8 mouse cellular contexts compared by ENCODE assay signal in the genomic region with DNA sequence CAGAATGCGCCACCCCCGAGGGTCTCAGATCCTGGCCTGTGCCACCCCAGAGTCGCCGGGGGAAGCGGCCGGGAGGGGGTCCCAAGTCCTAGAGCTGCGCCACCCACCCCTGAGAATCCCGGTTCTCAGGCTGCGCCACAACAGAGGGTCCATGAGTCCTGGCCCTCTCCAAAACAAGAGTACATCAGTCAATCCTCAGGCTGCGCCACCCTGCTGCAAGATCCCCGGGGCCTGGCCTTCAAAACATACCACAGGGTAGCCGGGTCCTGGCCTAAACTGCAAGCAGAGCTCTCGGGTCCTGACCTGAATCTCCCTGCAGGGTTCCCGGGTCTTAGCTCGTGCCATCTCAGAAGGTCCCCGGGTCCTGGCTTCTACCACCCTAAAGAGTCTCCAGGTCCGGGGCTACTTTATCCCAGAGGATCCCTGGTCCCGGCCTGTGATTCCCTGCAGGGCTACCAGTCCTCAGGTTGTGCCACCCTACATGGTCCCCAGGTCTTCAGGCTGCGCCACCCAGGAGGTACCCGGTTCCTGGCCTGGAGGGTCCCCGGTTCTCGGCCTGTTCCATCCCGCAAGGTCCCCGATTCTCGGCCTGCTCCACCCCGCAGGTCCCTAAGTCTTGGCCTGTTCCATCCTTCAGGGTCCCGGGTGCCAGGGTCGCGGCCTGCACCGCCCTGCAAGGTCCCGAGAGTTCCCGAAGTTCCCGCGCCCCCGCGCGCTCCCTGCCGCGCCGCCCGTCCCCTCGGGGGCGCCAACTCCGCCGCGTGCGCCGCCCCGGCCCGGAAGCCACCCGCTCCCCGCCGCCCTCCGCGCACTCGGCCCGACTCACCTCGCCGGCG. TPM values are rescaled to one million over a fixed set of nuclear protein-coding genes. Genes with fewer than 3 reads are reported as not detected.
DNase-seq lines count a peak whose midpoint lies in the region; ATAC-seq and TF ChIP-seq lines count a peak whose summit lies in the region.

No protein-coding gene starts in this region.

- peak overlapping the region; percentile 77 for H3K4me2 ChIP-seq in CH12.LX (ENCODE audit: insufficient read depth, low read depth, poor library complexity, severe bottlenecking)
- H3K4me2 ChIP-seq in embryonic facial prominence, embryonic 15.5 days (replicated peaks) = peak overlapping the region; percentile 88
- H3K4me2 ChIP-seq in heart, embryonic 13.5 days = peak overlapping the region; percentile 98

- in situ Hi-C loops in CH12.LX (cut with MboI; ENCODE audit: low pct_ligation_motif_present, low pct_unique_long_range_greater_than_20kb, low sequenced_read_pairs) = loop anchor here (10.0 kb wide), 1 partner anchor 54 kb away; no protein-coding TSS in a partner anchor

- TF ChIP-seq CTCF in CH12.LX (conservative IDR thresholded peaks at IDR 0.05 in 1 of 2, IDR thresholded peaks at IDR 0.05 in 1 of 2; ENCODE audit: low read depth in 2 of 2, low read length in 2 of 2) = 0 out of 4 replicates have a peak, but pooled peaks of 1 of the 2 experiments have one; percentile 15
- no peak for TF ChIP-seq CTCF in bone marrow, adult 2 months (IDR thresholded peaks at IDR 0.05; ENCODE audit: control insufficient read depth, insufficient read depth, low read length)
- no peak for TF ChIP-seq CTCF in lung, adult 2 months (IDR thresholded peaks at IDR 0.05; ENCODE audit: insufficient read depth, low read length)

- peak overlapping the region; percentile 77 for H3K9ac ChIP-seq in CH12.LX (ENCODE audit: insufficient read depth, low read depth)
- H3K9ac ChIP-seq in embryonic facial prominence, embryonic 15.5 days = peak overlapping the region; percentile 62
- peak overlapping the region; percentile 97 for H3K9ac ChIP-seq in heart, embryonic 13.5 days

- H3K4me1 ChIP-seq in CH12.LX (ENCODE audit: control insufficient read depth in 1 of 2, insufficient read depth in 2 of 2) = peaks cover 16 to 53% of the 10 kb centered on the region in 2 experiments
- H3K4me1 ChIP-seq in bone marrow, adult 2 months (ENCODE audit: control insufficient read depth, insufficient read depth, low read length) = peaks cover 5% of the 10 kb centered on the region
- H3K4me1 ChIP-seq in embryonic facial prominence, embryonic 15.5 days = peaks cover 60% of the 10 kb centered on the region
- H3K4me1 ChIP-seq in heart, embryonic 13.5 days = peaks cover 57% of the 10 kb centered on the region
- peaks cover 35% of the 10 kb centered on the region for H3K4me1 ChIP-seq in lung, adult 2 months (ENCODE audit: control insufficient read depth, insufficient read depth, low read length)

- TF ChIP-seq POLR2A in CH12.LX (IDR thresholded peaks at IDR 0.05; ENCODE audit: low read depth, low read length) = no peak
- TF ChIP-seq POLR2A in bone marrow, adult 2 months (IDR thresholded peaks at IDR 0.05; ENCODE audit: borderline replicate concordance, control insufficient read depth, low read depth, low read length) = peak; percentile 13; the same call in 1 of the 2 replicates
- TF ChIP-seq POLR2A in lung, adult 2 months (IDR thresholded peaks at IDR 0.05; ENCODE audit: borderline replicate concordance, extremely low read depth, low read depth, low read length) = no peak

- H3K9me3 ChIP-seq in CH12.LX (replicated peaks; ENCODE audit: low read length) = no peaks in the 10 kb centered on the region
- no peaks in the 10 kb centered on the region for H3K9me3 ChIP-seq in embryonic facial prominence, embryonic 15.5 days (replicated peaks)
- no peaks in the 10 kb centered on the region for H3K9me3 ChIP-seq in heart, embryonic 13.5 days

- ATAC-seq in embryonic facial prominence, embryonic 15.5 days (ENCODE audit: insufficient number of reproducible peaks, low FRiP score, low TSS enrichment, low read depth) = peak; percentile 7
- ATAC-seq in heart, embryonic 13.5 days (ENCODE audit: extremely low read depth, insufficient number of reproducible peaks, low FRiP score, low TSS enrichment) = peak; percentile 10

- H3K36me3 ChIP-seq in CH12.LX (replicated peaks in 1 of 2; ENCODE audit: control insufficient read depth in 1 of 2, insufficient read depth in 1 of 2, low read length in 1 of 2) = peaks cover 0 to 26% of the 10 kb centered on the region in 2 experiments
- no peaks in the 10 kb centered on the region for H3K36me3 ChIP-seq in embryonic facial prominence, embryonic 15.5 days
- no peaks in the 10 kb centered on the region for H3K36me3 ChIP-seq in heart, embryonic 13.5 days

- H3K27ac ChIP-seq in CH12.LX (ENCODE audit: insufficient read depth, low read depth) = no peak overlapping the region
- H3K27ac ChIP-seq in bone marrow, adult 2 months (ENCODE audit: control insufficient read depth, insufficient read depth, low read depth, low read length, poor library complexity) = peak overlapping the region; percentile 75
- peak overlapping the region; percentile 98 for H3K27ac ChIP-seq in embryonic facial prominence, embryonic 15.5 days (replicated peaks)
- H3K27ac ChIP-seq in heart, embryonic 13.5 days (replicated peaks) = peak overlapping the region; percentile 96

- no peak for TF ChIP-seq RAD21 in CH12.LX (IDR thresholded peaks at IDR 0.05; ENCODE audit: low read depth, low read length)

- H3K27me3 ChIP-seq in CH12.LX (replicated peaks) = no peaks in the 10 kb centered on the region
- H3K27me3 ChIP-seq in embryonic facial prominence, embryonic 15.5 days = no peaks in the 10 kb centered on the region
- no peaks in the 10 kb centered on the region for H3K27me3 ChIP-seq in heart, embryonic 13.5 days (replicated peaks)

- DNase-seq in CH12.LX (ENCODE audit: extremely low read depth) = peak; percentile 44
- peak; percentile 78 for DNase-seq in kidney, postnatal 10 days
- peak; percentile 76 for DNase-seq in lung, adult 2 months
- peak; percentile 73 for DNase-seq in ovary, postnatal 36 days (ENCODE audit: low spot score)
- peak; percentile 82 for DNase-seq in thymus, postnatal 14 days

- under 1% methylated on average over 60 of the region's 60 CpGs for WGBS in bone marrow, adult 2 months
- WGBS in embryonic facial prominence, embryonic 15.5 days = under 1% methylated on average over 50 of the region's 60 CpGs
- 0% methylated on average over 60 of the region's 60 CpGs for WGBS in heart, embryonic 13.5 days
- under 1% methylated on average over 57 of the region's 60 CpGs for WGBS in lung, adult 2 months

- dilution Hi-C loops in CH12.LX (cut with MboI; ENCODE audit: extremely low pct_ligation_motif_present, extremely low pct_unique_long_range_greater_than_20kb, low sequenced_read_pairs) = no loop called here

- TF ChIP-seq EP300 in CH12.LX (IDR thresholded peaks at IDR 0.05; ENCODE audit: low read length) = no peak

- H3K4me3 ChIP-seq in CH12.LX (replicated peaks in 1 of 3; ENCODE audit: low read depth in 2 of 3, low read length in 2 of 3, poor library complexity in 1 of 3) = peak overlapping the region; percentile 71 to 86 (median 79)
- peak overlapping the region; percentile 75 for H3K4me3 ChIP-seq in bone marrow, adult 2 months (replicated peaks; ENCODE audit: control insufficient read depth, low read depth, low read length)
- H3K4me3 ChIP-seq in embryonic facial prominence, embryonic 15.5 days (replicated peaks) = peak overlapping the region; percentile 69
- peak overlapping the region; percentile 91 for H3K4me3 ChIP-seq in heart, embryonic 13.5 days
- peak overlapping the region; percentile 73 for H3K4me3 ChIP-seq in lung, adult 2 months (replicated peaks; ENCODE audit: extremely low read depth, low read depth, low read length)

- H3K79me2 ChIP-seq in CH12.LX (replicated peaks; ENCODE audit: control insufficient read depth, extremely low read depth, insufficient read depth, poor library complexity, severe bottlenecking) = peaks cover 41% of the 10 kb centered on the region

TF ChIP-seq in CH12.LX, 34 proteins besides CTCF, POLR2A, EP300 and RAD21:
- TF ChIP-seq ELF1 (IDR thresholded peaks at IDR 0.05; ENCODE audit: low read depth, low read length) (peak; percentile 49), UBTF (IDR thresholded peaks at IDR 0.05; ENCODE audit: low read depth, low read length) (peak; percentile 67), USF2 (conservative IDR thresholded peaks at IDR 0.05; ENCODE audit: low read depth, low read length) (no peak)

RNA-seq across cellular contexts. Expression of a gene that starts 0.6 kb away (rescaled TPM):
- total RNA-seq in CH12.LX (2012; rRNA removed) (7.2 and 10.8 TPM in 2 replicates), CH12.LX (2014; rRNA removed) (2.5 and 3.9 TPM in 2 replicates)
- polyA plus RNA-seq in CH12.LX (2012; ENCODE audit: insufficient read length, low read depth) = 37.7 and 44.7 TPM in 2 replicates
- polyA plus RNA-seq in bone marrow, adult 2 months (2011; ENCODE audit: insufficient read depth, insufficient read length, low replicate concordance, missing spikeins) = 20.4 and 46.9 TPM in 2 replicates
- polyA plus RNA-seq in embryonic facial prominence, embryonic 15.5 days (2015; fragmentation: Nextera tagmentation; extraction: Ambion mirVana) = 39.3 and 41.8 TPM in 2 replicates
- polyA plus RNA-seq in heart, embryonic 13.5 days (2015; fragmentation: Nextera tagmentation; extraction: Ambion mirVana) = 16.5 and 17.0 TPM in 2 replicates
- 65.5 and 78.9 TPM in 2 replicates for polyA plus RNA-seq in lung, adult 2 months (2012; rRNA removed)
